Mouse (Mus musculus): ENCODE measurements around the gene Ino80d.

DNA sequence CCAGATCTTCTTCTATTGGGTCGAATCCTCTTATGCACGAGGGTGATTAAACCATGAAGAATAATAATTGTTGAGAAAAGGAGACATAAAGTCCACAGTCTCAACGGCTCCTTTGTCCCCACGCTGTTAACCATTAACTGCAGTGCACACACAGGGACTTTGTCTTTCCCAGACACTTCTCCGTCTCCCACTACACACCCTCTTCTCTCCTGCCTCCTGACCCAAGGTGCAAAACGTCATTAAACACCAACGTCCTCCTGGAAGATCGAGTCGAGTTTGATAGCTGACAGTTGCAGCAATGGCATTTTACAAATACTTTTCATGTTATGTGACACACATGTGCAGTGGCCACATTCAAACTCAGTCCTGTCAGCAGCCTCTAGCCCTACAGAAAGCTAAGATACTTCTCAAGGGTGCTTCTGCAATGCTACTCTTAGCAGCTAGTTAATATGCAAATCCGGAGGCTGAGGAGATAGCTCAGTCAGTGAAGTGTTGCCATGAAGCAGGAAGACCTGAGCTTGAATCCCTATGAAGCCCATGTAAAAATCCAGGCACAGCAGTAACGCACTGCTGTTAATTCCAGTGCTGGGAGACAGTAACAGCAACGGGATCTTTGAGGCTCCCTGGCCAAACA lies 109.3 kb downstream of the Ino80d start:
- TF ChIP-seq CTCF (IDR thresholded peaks at IDR 0.05; ENCODE audit: low read depth, low read length) (no peak), TAL1 (conservative IDR thresholded peaks at IDR 0.05; ENCODE audit: low read depth, low read length) (no peak), POLR2AphosphoS5 (IDR thresholded peaks at IDR 0.05; ENCODE audit: insufficient replicate concordance, low read depth, low read length) (no peak), GATA2 (IDR thresholded peaks at IDR 0.05; ENCODE audit: borderline replicate concordance, low read depth, low read length) (no peak), GATA1 (IDR thresholded peaks at IDR 0.05; ENCODE audit: borderline replicate concordance, low read length) (no peak)
